Mouse (Mus musculus) urinary bladder, postnatal 4 days (tissue): ENCODE measurements around the gene Lima1.

ENCODE experiments used
- DNase-seq, 2 experiments: peaks; one replicate each; pipeline ENCODE4 v3.0.0; 2021 to 2022; ENCODE audit warnings: low spot score in 2 of 2

The Lima1 gene

GRCm38 (mm10) chr15:99866450-99867221, 8.6 kb downstream of the Lima1 start:
- DNase-seq, result no peak

- DNase-seq, result no peak
Observed at GRCm38 (mm10) chr15:99865942-99866341, 9.3 kb downstream of the Lima1 start.

- DNase-seq, result no peak
Observed at GRCm38 (mm10) chr15:99865494-99865941, 9.7 kb downstream of the Lima1 start.

GRCm38 (mm10) chr15:99865046-99865445, 10.2 kb downstream of the Lima1 start:
- DNase-seq, result no peak

GRCm38 (mm10) chr15:99863786-99864185, 11.5 kb downstream of the Lima1 start:
- DNase-seq, result no peak

GRCm38 (mm10) chr15:99863358-99863757, 11.9 kb downstream of the Lima1 start:
- no peak for DNase-seq

- DNase-seq, result no peak
Observed at GRCm38 (mm10) chr15:99862473-99862872, 12.8 kb downstream of the Lima1 start.

GRCm38 (mm10) chr15:99861955-99862354, 13.3 kb downstream of the Lima1 start:
- DNase-seq, result no peak

GRCm38 (mm10) chr15:99861536-99861935, 13.7 kb downstream of the Lima1 start:
- DNase-seq, result no peak

GRCm38 (mm10) chr15:99859644-99860392, 15.4 kb downstream of the Lima1 start:
- DNase-seq, result no peak

- DNase-seq, result no peak
Observed at GRCm38 (mm10) chr15:99857479-99857878, 17.8 kb downstream of the Lima1 start.

- DNase-seq, result no peak
Observed at GRCm38 (mm10) chr15:99855119-99855518, 20.1 kb downstream of the Lima1 start.

- no peak for DNase-seq
Observed at GRCm38 (mm10) chr15:99852606-99853237, 22.5 kb downstream of the Lima1 start.

GRCm38 (mm10) chr15:99850265-99850664, 25.0 kb downstream of the Lima1 start:
- DNase-seq, result no peak

- no peak for DNase-seq
Observed at GRCm38 (mm10) chr15:99847937-99848336, 27.3 kb downstream of the Lima1 start.

- DNase-seq, result no peak
Observed at GRCm38 (mm10) chr15:99847207-99847881, 27.9 kb downstream of the Lima1 start.

- no peak for DNase-seq
Observed at GRCm38 (mm10) chr15:99846633-99847032, 28.6 kb downstream of the Lima1 start.

GRCm38 (mm10) chr15:99843856-99844255, 31.4 kb downstream of the Lima1 start:
- DNase-seq, result no peak

- peak in 1 of 2 experiments; percentile 49 for DNase-seq
Observed at GRCm38 (mm10) chr15:99839910-99840309, 35.3 kb downstream of the Lima1 start.

GRCm38 (mm10) chr15:99839165-99839840, 36.0 kb downstream of the Lima1 start:
- DNase-seq, result no peak

GRCm38 (mm10) chr15:99837561-99837960, 37.7 kb downstream of the Lima1 start:
- DNase-seq, result no peak
